Mouse (Mus musculus) liver, adult 2 months (tissue): ENCODE measurements around the gene Tas1r1.

Experiments used
- CTCF ChIP-seq: fragments of 200-500 bp; IDR thresholded peaks from 2 replicates; pipeline ENCODE4 v1.5.1; 2011; ENCODE audit warnings: low read depth, low read length, control low read depth
- POLR2A ChIP-seq: fragments of 200-500 bp; IDR thresholded peaks from 2 replicates; pipeline ENCODE4 v1.6.1; 2011; ENCODE audit warnings: low read length, control low read depth; ENCODE audit not compliant: insufficient read depth; ENCODE audit errors: extremely low read depth

GRCm38 (mm10) chr4:152012109-152012508, 26.3 kb downstream of the Tas1r1 start:
- TF ChIP-seq CTCF (no peak), POLR2A (no peak)
